Mouse (Mus musculus) thymus, postnatal 36 days (tissue): ENCODE measurements around the gene Map2.

Source experiments
- DNase-seq, 2 experiments: peaks; one replicate each; pipeline ENCODE4 v3.0.0; 2022; ENCODE audit warnings: mixed read lengths in 2 of 2

Map2 gene

GRCm38 (mm10) chr1:66206904-66207303, 31.8 kb downstream of the Map2 start:
- DNase-seq, result no peak

- no peak for DNase-seq
These were observed 36.2 kb downstream of the Map2 start for GRCm38 (mm10) chr1:66211074-66211791.

GRCm38 (mm10) chr1:66221497-66221896, 46.4 kb downstream of the Map2 start:
- DNase-seq, result no peak

GRCm38 (mm10) chr1:66223331-66223730, 48.3 kb downstream of the Map2 start:
- DNase-seq, result no peak

- DNase-seq, result no peak
These were observed 51.6 kb downstream of the Map2 start for GRCm38 (mm10) chr1:66226372-66227368.

- no peak for DNase-seq
These were observed 53.1 kb downstream of the Map2 start for GRCm38 (mm10) chr1:66228205-66228604.

- DNase-seq, result no peak
These were observed 55.3 kb downstream of the Map2 start for GRCm38 (mm10) chr1:66230345-66230744.

- DNase-seq, result no peak
These were observed 56.9 kb downstream of the Map2 start for GRCm38 (mm10) chr1:66231963-66232362.

- no peak for DNase-seq
These were observed 69.8 kb downstream of the Map2 start for GRCm38 (mm10) chr1:66244910-66245309.

- DNase-seq, result no peak
These were observed 76.7 kb downstream of the Map2 start for GRCm38 (mm10) chr1:66251649-66252332.

GRCm38 (mm10) chr1:66252333-66252724, 77.3 kb downstream of the Map2 start:
- DNase-seq, result no peak

- no peak for DNase-seq
These were observed 88.1 kb downstream of the Map2 start for GRCm38 (mm10) chr1:66263220-66263619.

GRCm38 (mm10) chr1:66266231-66266924, 91.3 kb downstream of the Map2 start:
- no peak for DNase-seq

- no peak for DNase-seq
These were observed 102.6 kb downstream of the Map2 start for GRCm38 (mm10) chr1:66277663-66278062.

- DNase-seq, result no peak
These were observed 104.3 kb downstream of the Map2 start for GRCm38 (mm10) chr1:66279222-66280009.

GRCm38 (mm10) chr1:66280152-66280551, 105.1 kb downstream of the Map2 start:
- DNase-seq, result no peak

GRCm38 (mm10) chr1:66282447-66282846, 107.4 kb downstream of the Map2 start:
- no peak for DNase-seq

GRCm38 (mm10) chr1:66288987-66289386, 113.9 kb downstream of the Map2 start:
- no peak for DNase-seq

- DNase-seq, result no peak
These were observed 117.2 kb downstream of the Map2 start for GRCm38 (mm10) chr1:66292121-66292881.

GRCm38 (mm10) chr1:66299376-66299775, 124.3 kb downstream of the Map2 start:
- no peak for DNase-seq
